Mouse (Mus musculus) spleen, adult 2 months (tissue): Measurements from ENCODE around the gene Zkscan17. TPM values are rescaled to one million over a fixed set of nuclear protein-coding genes. Genes with fewer than 3 reads are reported as not detected.

ENCODE experiments used
- DNase-seq, 2 experiments: peaks; one replicate each; pipeline versions ENCODE4 v3.0.0 to v3.0.0-alpha.2; 2012 to 2021; ENCODE audit warnings: low spot score in 2 of 2, low read depth in 1 of 2
- H3K27ac ChIP-seq: fragments of 200-500 bp; 2 replicates; pipeline ENCODE4 v1.5.1; 2012; ENCODE audit warnings: low read length, inconsistent platforms; ENCODE audit not compliant: insufficient read depth
- H3K27me3 ChIP-seq: fragments of 200-500 bp; 2 replicates; pipeline ENCODE4 v1.6.1; 2012; ENCODE audit warnings: mild to moderate bottlenecking, moderate library complexity, low read length, inconsistent platforms; ENCODE audit not compliant: control insufficient read depth, insufficient read depth
- H3K36me3 ChIP-seq: fragments of 200-500 bp; 2 replicates; pipeline ENCODE4 v1.6.1; 2012; ENCODE audit warnings: mild to moderate bottlenecking, low read length, inconsistent platforms; ENCODE audit not compliant: control insufficient read depth, insufficient read depth
- H3K4me1 ChIP-seq: fragments of 200-500 bp; 2 replicates; pipeline ENCODE4 v1.6.1; 2011; ENCODE audit warnings: inconsistent platforms; ENCODE audit not compliant: control insufficient read depth, insufficient read depth, insufficient read length
- H3K4me3 ChIP-seq: fragments of 200-500 bp; 2 replicates; pipeline ENCODE4 v1.5.1; 2011; ENCODE audit warnings: mild to moderate bottlenecking, inconsistent platforms; ENCODE audit not compliant: insufficient read depth, insufficient read length; ENCODE audit errors: extremely low read depth
- CTCF ChIP-seq: fragments of 200-500 bp; IDR thresholded peaks from 2 replicates; pipeline ENCODE4 v1.5.1; 2011; ENCODE audit warnings: mild to moderate bottlenecking, inconsistent platforms; ENCODE audit not compliant: insufficient read depth, insufficient read length, insufficient replicate concordance; ENCODE audit errors: extremely low read depth
- POLR2A ChIP-seq: fragments of 200-500 bp; IDR thresholded peaks from 2 replicates; pipeline ENCODE4 v1.6.1; 2011; ENCODE audit warnings: low read depth, low read length, inconsistent platforms
- WGBS: fragments of 180-500 bp; shearing (Covaris S2); methylation state at CpG from one replicate; pipeline ENCODE4 v1.1.7; 2018; 5-methylcytosine and 5-hydroxymethylcytosine counted together
- polyA plus RNA-seq: library from polyadenylated mRNA; depleted of rRNA; stranded (reverse); fragments of >200 nt; gene quantifications from 2 replicates; pipeline ENCODE4 v1.2.3, GENCODE M21; 2012; rRNA removed

The Zkscan17 gene
- polyA plus RNA-seq, 1 experiment, result 8.8 TPM

GRCm38 (mm10) chr11:59443102-59443501 is 83.4 kb downstream of the Zkscan17 start:
- DNase-seq, result no peak
- no peak overlapping the region for H3K27ac ChIP-seq
- H3K4me1 ChIP-seq, result no peaks in the 10 kb centered on the region
- H3K27me3 ChIP-seq, result no peaks in the 10 kb centered on the region
- TF ChIP-seq POLR2A (no peak), CTCF (no peak)
- no peaks in the 10 kb centered on the region for H3K36me3 ChIP-seq
- no peak overlapping the region for H3K4me3 ChIP-seq

- Histone ChIP-seq H3K4me3 (no peak overlapping the region), H3K27me3 (no peaks in the 10 kb centered on the region), H3K4me1 (no peaks in the 10 kb centered on the region), H3K36me3 (no peaks in the 10 kb centered on the region), H3K27ac (no peak overlapping the region)
- no peak for DNase-seq
- TF ChIP-seq POLR2A, result no peak
- no peak for TF ChIP-seq CTCF
- WGBS, result 89% methylated on average over 12 of the region's 12 CpGs
Observed at GRCm38 (mm10) chr11:59437954-59438353, 88.6 kb downstream of the Zkscan17 start.

Other genes with a start within 250 kb of the Zkscan17 start
- 0.04 TPM in 1 of 2 replicates, not detected in the other for gene Wnt3a, start 236.0 kb downstream of the Zkscan17 start, polyA plus RNA-seq
- gene Wnt9a, start 219.8 kb downstream of the Zkscan17 start, polyA plus RNA-seq, result 0.33 and 0.40 TPM in 2 replicates
- not detected in 2 replicates for gene Prss38, start 151.1 kb downstream of the Zkscan17 start, polyA plus RNA-seq
- 4.6 and 4.7 TPM in 2 replicates for gene Jmjd4, start 76.7 kb downstream of the Zkscan17 start, polyA plus RNA-seq
- 10.8 and 12.2 TPM in 2 replicates for gene Snap47, start 75.6 kb downstream of the Zkscan17 start, polyA plus RNA-seq
- 0.09 and 0.25 TPM in 2 replicates for gene Zfp867, start 54.3 kb downstream of the Zkscan17 start, polyA plus RNA-seq
- 1.9 and 2.9 TPM in 2 replicates for gene Nlrp3, start 14.8 kb upstream of the Zkscan17 start, polyA plus RNA-seq
- gene Olfr222, start 49.5 kb upstream of the Zkscan17 start, polyA plus RNA-seq, result not detected in 2 replicates
- not detected in 2 replicates for gene Olfr223, start 66.5 kb upstream of the Zkscan17 start, polyA plus RNA-seq
- 41.7 and 55.4 TPM in 2 replicates for gene Mprip, start 134.6 kb upstream of the Zkscan17 start, polyA plus RNA-seq